Mouse (Mus musculus) heart, adult 2 months (tissue): ENCODE results near the gene D330020A13Rik.

ENCODE experiments used
- EP300 ChIP-seq: fragments of 200-500 bp; IDR thresholded peaks from 2 replicates; pipeline ENCODE4 v1.6.1; 2011; ENCODE audit warnings: low read depth, low read length, control low read depth; ENCODE audit not compliant: insufficient read depth
- POLR2A ChIP-seq: fragments of 200-500 bp; IDR thresholded peaks from 2 replicates; pipeline ENCODE4 v1.6.1; 2011; ENCODE audit warnings: mild to moderate bottlenecking, low read depth, low read length, control low read depth; ENCODE audit not compliant: insufficient read depth

GRCm38 (mm10) chr6:120294056-120294784, at the start of gene D330020A13Rik, which contains the start of gene B4galnt3:
- TF ChIP-seq POLR2A, result no peak
- no peak for TF ChIP-seq EP300
